ENCODE assay signal across 9 mouse cellular contexts in the genomic region with DNA sequence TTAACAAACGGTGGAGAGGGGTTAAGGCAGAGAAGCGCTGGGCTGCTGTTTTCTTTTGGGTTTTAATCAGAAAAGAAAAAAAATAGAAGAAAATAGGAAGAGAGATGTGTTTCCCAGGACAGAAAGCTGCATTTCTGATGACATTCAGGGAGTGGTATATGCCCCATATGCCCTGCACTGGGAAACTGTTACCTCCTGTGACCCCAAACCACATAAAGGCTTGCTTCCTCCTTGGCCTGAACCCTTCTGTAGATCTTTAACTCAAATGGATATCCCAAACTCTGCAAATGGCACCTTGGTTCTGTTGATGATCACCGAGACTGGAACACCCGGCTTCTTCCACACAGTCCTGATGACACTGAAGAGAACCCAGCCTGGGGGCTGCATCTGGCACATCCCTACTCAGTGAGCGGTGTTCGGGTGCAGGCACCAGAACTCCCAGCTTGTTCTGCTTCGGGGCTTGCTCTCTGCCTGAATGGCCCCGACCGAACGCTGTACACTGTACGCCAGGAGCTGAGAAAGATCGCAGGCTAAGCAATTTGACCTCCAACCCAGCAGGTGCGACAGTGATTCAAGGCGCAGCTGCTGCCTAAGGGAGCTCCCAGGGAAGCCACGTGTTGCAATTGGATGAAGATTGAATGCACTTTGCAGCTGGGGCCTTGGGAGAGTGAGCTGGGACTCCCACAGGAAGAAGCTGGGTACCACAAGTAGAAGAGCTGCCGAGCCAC.
DNase-seq lines count a peak whose midpoint lies in the region; ATAC-seq and TF ChIP-seq lines count a peak whose summit lies in the region.
"Had no signal": no experiment of that assay in that cellular context is flagged by ENCODE, and none has a peak within 500 bp of the region (broad histone marks: within the 10 kb centered on the region; RNA-seq: fewer than 3 reads in every experiment).

No protein-coding gene starts in this region.

- no peaks in the 10 kb centered on the region for H3K36me3 ChIP-seq in E14TG2a.4 (ENCODE audit: insufficient read depth, low read length)
- H3K36me3 ChIP-seq in forebrain, postnatal 0 days (ENCODE audit: insufficient read depth) = no peaks in the 10 kb centered on the region
- no peaks in the 10 kb centered on the region for H3K36me3 ChIP-seq in midbrain, embryonic 10.5 days
- H3K36me3 ChIP-seq: limb, embryonic 15.5 days had no signal

- peaks cover 10% of the 10 kb centered on the region for H3K4me1 ChIP-seq in E14TG2a.4 (replicated peaks; ENCODE audit: low read depth, low read length)
- no peaks in the 10 kb centered on the region for H3K4me1 ChIP-seq in forebrain, postnatal 0 days (ENCODE audit: insufficient read depth)
- peaks cover 11% of the 10 kb centered on the region for H3K4me1 ChIP-seq in midbrain, embryonic 10.5 days

- H3K9ac ChIP-seq in forebrain, postnatal 0 days = no peak overlapping the region
- H3K9ac ChIP-seq: limb, embryonic 15.5 days had no signal

- H3K4me2 ChIP-seq in forebrain, postnatal 0 days (ENCODE audit: low read depth) = no peak overlapping the region
- H3K4me2 ChIP-seq: limb, embryonic 15.5 days had no signal

- 0 out of 2 replicates have a peak overlapping the region, but pooled peaks have one; percentile 17 for H3K4me3 ChIP-seq in E14TG2a.4 (replicated peaks; ENCODE audit: low read length)
- H3K4me3 ChIP-seq in forebrain, postnatal 0 days (ENCODE audit: low read depth, low read length) = no peak overlapping the region
- H3K4me3 ChIP-seq in midbrain, embryonic 10.5 days = no peak overlapping the region
- H3K4me3 ChIP-seq: limb, embryonic 15.5 days; myocyte had no signal

- 0 out of 2 replicates have a peak, but pooled peaks cover 3% of the 10 kb centered on the region for H3K9me3 ChIP-seq in E14TG2a.4 (ENCODE audit: low read length)
- no peaks in the 10 kb centered on the region for H3K9me3 ChIP-seq in forebrain, postnatal 0 days (ENCODE audit: low read length)
- H3K9me3 ChIP-seq in midbrain, embryonic 10.5 days (replicated peaks) = peaks cover 5% of the 10 kb centered on the region
- H3K9me3 ChIP-seq: limb, embryonic 15.5 days had no signal

- peak; percentile 47 for DNase-seq in ES-CJ7 (ENCODE audit: low read depth, low spot score)
- no peak for DNase-seq in forebrain, postnatal 0 days
- peak; percentile 42 for DNase-seq in midbrain, embryonic 10.5 days (ENCODE audit: low spot score)
- DNase-seq in yolk sac, embryonic 10.5 days (ENCODE audit: low spot score) = no peak
- no peak for DNase-seq in right cerebral cortex, adult 2 months (ENCODE audit: low spot score in 2 of 2)
- no peak for DNase-seq in cerebellum, adult 11 months

- TF ChIP-seq CTCF in E14TG2a.4 (conservative IDR thresholded peaks at IDR 0.05; ENCODE audit: low read length) = no peak
- TF ChIP-seq CTCF in forebrain, postnatal 0 days (IDR thresholded peaks at IDR 0.05; ENCODE audit: low read depth) = no peak

- no peak overlapping the region for H3K27ac ChIP-seq in forebrain, postnatal 0 days (ENCODE audit: low read depth, low read length)
- peak overlapping the region; percentile 34; the same call in 1 of the 2 replicates for H3K27ac ChIP-seq in midbrain, embryonic 10.5 days (replicated peaks)
- H3K27ac ChIP-seq: limb, embryonic 15.5 days had no signal

- peaks cover 60% of the 10 kb centered on the region for H3K27me3 ChIP-seq in E14TG2a.4 (ENCODE audit: insufficient read depth, low read length)
- H3K27me3 ChIP-seq in forebrain, postnatal 0 days (ENCODE audit: insufficient read depth, low read length) = no peaks in the 10 kb centered on the region
- H3K27me3 ChIP-seq in midbrain, embryonic 10.5 days (ENCODE audit: low read depth, poor library complexity, severe bottlenecking) = no peaks in the 10 kb centered on the region
- H3K27me3 ChIP-seq: limb, embryonic 15.5 days had no signal

- WGBS in forebrain, postnatal 0 days = 55% methylated on average over 16 of the region's 16 CpGs
- 75% methylated on average over 16 of the region's 16 CpGs for WGBS in midbrain, embryonic 10.5 days

- peak; percentile 38; the same call in 1 of the 2 replicates for ATAC-seq in forebrain, postnatal 0 days

Comparison
In these comparisons a context has a peak if more than half of its experiments do, and no peak if none do; other contexts are left out.
1. DNase-seq: peak in ES-CJ7 (single experiment) and midbrain, embryonic 10.5 days (single experiment); none in forebrain, postnatal 0 days (single experiment), yolk sac, embryonic 10.5 days (single experiment), right cerebral cortex, adult 2 months (0 of 2) and cerebellum, adult 11 months (single experiment).